Mouse (Mus musculus) liver, adult 2 months (tissue): ENCODE measurements at regions not wholly inside any gene's neighbourhood (a gene's known extent, or its start where the extent isn't known, plus 50 kb on each side); places are given as distances from the start of the nearest gene placed in this dataset.

Experiments
- CTCF ChIP-seq: fragments of 200-500 bp; IDR thresholded peaks from 2 replicates; pipeline ENCODE4 v1.5.1; 2011; ENCODE audit warnings: low read depth, low read length, control low read depth
- POLR2A ChIP-seq: fragments of 200-500 bp; IDR thresholded peaks from 2 replicates; pipeline ENCODE4 v1.6.1; 2011; ENCODE audit warnings: low read length, control low read depth; ENCODE audit not compliant: insufficient read depth; ENCODE audit errors: extremely low read depth

GRCm38 (mm10) chr13:38751876-38752275 lies 93.0 kb upstream of the Eef1e1 start:
- TF ChIP-seq CTCF, result no peak
- TF ChIP-seq POLR2A, result no peak
